Mouse (Mus musculus) hematopoietic stem cell, adult 5-6 weeks (primary cell): ENCODE results near the gene Naaladl2. TPM values are rescaled to one million over a fixed set of nuclear protein-coding genes. Genes with fewer than 3 reads are reported as not detected.

Experiments used
- ATAC-seq, 2 experiments: fragments of 125-278 bp in 1 of 2; replicated peaks in 1 of 2; 2 replicates each; pipeline ENCODE4 v1.8.0; 2016 to 2017; ENCODE audit warnings: inconsistent platforms in 2 of 2, mild to moderate bottlenecking in 2 of 2, moderate number of reproducible peaks in 2 of 2, low read depth in 1 of 2, moderate TSS enrichment in 1 of 2; ENCODE audit not compliant: low FRiP score in 2 of 2, poor library complexity in 2 of 2, severe bottlenecking in 2 of 2, insufficient read depth in 1 of 2, low TSS enrichment in 1 of 2
- total RNA-seq: library from RNA; stranded (forward); fragments of 172-1452, 232-1000 nt; gene quantifications from 2 replicates; pipeline ENCODE4 v1.2.3, GENCODE M21; 2017

Naaladl2 gene
- total RNA-seq, 1 experiment from 2014 or later, result 0.15 TPM

GRCm38 (mm10) chr3:23946182-23946581, 1197.9 kb downstream of the Naaladl2 start:
- ATAC-seq, result no peak

GRCm38 (mm10) chr3:23937299-23937698, 1206.8 kb downstream of the Naaladl2 start:
- no peak for ATAC-seq

- no peak for ATAC-seq
These were observed 1216.0 kb downstream of the Naaladl2 start for GRCm38 (mm10) chr3:23928097-23928496.

GRCm38 (mm10) chr3:23907682-23908081, 1236.4 kb downstream of the Naaladl2 start:
- no peak for ATAC-seq

GRCm38 (mm10) chr3:23865688-23866087, 1278.4 kb downstream of the Naaladl2 start:
- ATAC-seq, result no peak

- no peak for ATAC-seq
These were observed 1286.8 kb downstream of the Naaladl2 start for GRCm38 (mm10) chr3:23857275-23857674.

GRCm38 (mm10) chr3:23817585-23817984, 1326.5 kb downstream of the Naaladl2 start:
- no peak for ATAC-seq

GRCm38 (mm10) chr3:23758746-23759145, 1385.3 kb downstream of the Naaladl2 start:
- no peak for ATAC-seq
